Mouse (Mus musculus): ENCODE results near the gene Stk11.

Stk11 gene

DNA sequence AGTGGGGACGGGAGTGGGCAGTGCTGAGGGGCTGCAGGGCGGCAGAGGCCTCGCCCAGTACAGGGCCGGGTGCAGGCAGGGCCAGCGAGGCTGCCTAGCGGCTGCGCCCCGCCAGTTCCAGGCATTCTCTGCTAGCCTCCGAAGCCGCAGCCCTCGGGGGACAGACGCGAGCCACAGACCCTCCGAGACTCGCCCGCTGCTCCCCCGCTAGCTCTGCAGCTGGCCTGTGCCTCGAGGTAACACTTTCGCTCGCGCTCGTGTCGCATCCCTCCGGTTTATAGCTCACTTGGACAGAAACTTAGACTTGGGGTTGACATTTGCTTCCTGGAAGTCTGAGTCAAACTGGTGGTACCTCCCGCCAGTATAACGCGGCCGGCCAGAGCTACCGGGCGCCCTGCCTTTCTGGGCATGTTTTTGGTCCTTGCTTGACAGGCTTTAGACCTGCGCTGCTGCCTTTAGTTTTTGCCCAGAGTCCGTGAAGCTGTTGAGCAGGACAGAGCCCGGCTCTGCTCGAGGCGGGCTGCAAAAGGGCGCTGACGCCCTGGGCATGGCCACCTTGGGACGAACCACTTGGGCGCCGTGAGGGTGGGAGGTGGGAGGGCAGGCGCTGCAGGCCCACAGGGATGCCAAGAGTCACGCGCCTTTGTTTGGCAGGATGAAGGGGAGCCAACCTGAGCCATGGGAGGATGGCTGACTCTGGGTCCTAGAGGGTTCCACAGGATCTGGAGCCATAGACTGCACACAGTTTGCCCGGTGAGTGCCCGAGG is 56.3 kb downstream of the Stk11 start:
- DNase-seq = no peak

DNA sequence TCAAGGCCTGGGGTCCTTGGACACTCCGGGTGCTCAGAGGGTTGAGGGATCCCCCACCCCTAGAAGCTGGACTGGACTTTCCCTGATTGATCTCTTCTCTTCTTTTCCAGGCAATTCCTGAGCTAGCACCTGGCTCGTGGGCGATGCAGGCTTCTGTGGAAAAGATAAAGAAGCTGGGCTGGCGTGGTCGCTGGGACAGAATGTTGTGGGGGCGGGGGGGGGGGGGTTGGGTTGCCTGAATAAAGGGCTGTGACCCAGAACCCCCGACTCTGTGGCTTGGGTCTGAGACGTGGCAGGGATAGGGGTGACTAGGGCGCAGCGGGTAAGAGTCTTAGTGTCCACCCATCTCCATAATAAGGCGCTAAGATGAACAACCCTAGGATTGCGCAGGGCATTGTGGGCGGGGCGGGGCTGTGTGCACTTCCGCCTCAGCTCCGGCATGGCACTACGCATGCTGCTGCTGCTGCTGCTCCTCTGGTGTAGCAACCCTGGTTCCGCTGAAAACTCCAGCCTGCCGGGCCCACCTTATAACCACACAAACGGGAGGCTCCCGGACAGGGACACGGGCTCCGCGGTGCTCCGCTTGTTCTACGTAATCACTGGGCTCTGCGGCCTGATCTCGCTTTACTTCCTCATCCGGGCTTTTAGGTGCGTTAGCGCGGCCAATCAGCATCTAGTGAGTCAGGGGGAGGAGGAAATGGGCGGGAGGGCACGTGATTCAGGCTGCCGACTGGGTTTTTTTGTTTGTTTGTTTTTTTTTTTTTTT is 57.1 kb downstream of the Stk11 start, which contains the start of gene 1600002K03Rik:
1600002K03Rik (plus strand) TSS at position 418 of the 766 bp plus-strand sequence.
- DNase-seq = peak; percentile 94

DNA sequence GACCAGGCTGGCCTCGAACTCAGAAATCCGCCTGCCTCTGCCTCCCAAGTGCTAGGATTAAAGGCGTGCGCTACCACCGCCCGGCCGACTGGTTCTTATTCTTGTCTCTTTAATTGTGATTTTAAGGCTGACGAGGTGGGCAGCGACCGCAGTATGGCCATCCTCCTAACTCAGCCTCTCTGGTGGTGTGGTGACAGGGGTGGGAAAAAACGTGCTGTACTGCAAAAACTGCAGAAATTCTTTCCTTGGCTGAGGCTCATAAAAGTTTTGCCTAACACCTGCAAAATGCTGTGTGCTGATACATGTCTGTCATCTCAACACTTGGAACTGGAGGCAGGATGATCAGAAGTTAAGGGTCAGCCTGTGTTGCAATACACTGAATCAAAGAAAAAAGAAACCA is 57.8 kb downstream of the Stk11 start:
- DNase-seq = no peak

- no peak for DNase-seq
Measured at GRCm38 (mm10) chr10:80173955-80174640, 58.5 kb downstream of the Stk11 start.

- DNase-seq = peak; percentile 55 to 57
Measured at GRCm38 (mm10) chr10:80174705-80175104, 59.1 kb downstream of the Stk11 start.

DNA sequence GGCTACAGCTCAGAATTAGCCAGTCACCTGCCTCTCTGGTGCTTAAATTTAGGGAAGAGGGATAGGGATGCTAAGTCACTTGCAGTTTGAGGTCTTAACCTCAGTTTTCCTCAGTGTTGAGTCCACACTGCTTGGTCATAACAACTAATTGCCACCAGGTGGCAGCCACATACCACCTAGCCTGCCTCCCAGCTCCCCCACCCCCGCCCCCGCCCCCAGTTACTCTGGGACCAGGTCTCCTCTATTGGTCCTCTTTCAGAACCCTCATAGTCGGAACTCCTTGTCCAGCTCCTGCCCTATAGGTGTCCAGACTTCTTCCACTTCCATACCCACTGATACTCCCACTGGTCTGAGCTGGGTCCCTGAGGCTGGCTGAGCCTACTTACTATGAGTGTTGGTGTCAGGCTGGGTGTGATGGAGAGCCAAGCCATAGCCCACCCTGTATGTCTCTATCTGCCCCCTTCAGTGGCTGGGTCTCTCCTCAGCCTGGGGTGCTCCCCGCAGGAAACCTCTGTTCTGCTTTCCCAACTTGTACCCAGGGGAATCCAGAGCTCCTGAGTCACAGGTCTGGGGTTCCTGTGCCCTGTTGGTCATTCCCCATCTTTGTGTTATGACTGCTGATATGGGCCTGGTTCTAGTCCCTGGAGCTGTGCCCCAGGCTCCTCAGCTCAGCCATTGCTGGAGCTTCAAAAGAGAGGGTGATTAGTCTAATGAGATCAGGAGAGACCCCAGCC is 60.1 kb downstream of the Stk11 start:
- peak; percentile 54 to 59 for DNase-seq

- no peak for DNase-seq
Measured at GRCm38 (mm10) chr10:80176270-80176834, 60.7 kb downstream of the Stk11 start.

DNA sequence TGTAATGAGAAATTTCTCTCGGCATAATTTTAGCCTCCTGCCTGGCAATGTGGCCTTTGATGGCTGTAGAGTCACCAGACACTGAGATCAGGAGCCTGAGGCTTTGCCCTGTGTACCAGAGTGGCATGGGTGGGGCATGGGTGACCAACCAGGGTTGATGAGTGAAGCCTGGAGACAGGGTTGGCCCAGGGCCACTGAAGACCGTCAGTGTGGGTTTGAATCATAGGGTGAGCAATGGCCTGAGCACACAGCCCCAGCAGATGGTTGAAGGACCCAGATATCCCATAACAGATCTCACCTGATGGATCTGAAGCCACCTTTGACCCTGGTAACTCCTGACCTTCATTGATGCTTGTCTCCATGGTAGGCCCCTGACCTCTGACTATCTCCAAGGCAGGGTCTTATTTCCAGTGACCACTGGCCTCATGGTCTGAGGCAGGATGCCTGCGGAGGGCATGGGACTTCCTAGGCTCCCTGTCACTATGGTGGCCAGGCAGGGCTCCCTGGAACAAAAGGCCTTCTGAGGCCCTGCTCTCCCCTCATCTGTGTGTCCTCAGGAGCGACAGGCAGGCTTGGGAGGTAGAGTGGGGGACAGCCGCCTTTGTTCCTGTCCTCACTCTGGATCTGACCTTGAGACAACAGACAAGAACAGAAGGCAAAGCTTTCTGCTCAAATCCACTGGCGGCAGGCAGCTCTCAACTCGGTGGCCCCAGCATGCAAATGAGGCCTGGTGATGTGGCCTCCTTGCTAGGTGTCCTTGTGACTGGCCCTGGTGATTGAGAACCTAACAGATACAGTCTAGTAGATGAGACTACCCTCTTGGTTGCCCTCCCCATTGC is 62.1 kb downstream of the Stk11 start:
- DNase-seq = no peak

GRCm38 (mm10) chr10:80179068-80180051 is 63.8 kb downstream of the Stk11 start, which contains the start of gene Efna2:
Efna2 (plus strand) TSS chr10:80179482.
- DNase-seq = no peak

Data from B cell, adult 2 months (primary cell).